Mouse (Mus musculus): Measurements from ENCODE around the gene Keap1. TPM values are rescaled to one million over a fixed set of nuclear protein-coding genes. Genes with fewer than 3 reads are reported as not detected.

Gene Keap1
- polyA plus RNA-seq, 1 experiment from 2014 or later: 46.7 TPM

DNA sequence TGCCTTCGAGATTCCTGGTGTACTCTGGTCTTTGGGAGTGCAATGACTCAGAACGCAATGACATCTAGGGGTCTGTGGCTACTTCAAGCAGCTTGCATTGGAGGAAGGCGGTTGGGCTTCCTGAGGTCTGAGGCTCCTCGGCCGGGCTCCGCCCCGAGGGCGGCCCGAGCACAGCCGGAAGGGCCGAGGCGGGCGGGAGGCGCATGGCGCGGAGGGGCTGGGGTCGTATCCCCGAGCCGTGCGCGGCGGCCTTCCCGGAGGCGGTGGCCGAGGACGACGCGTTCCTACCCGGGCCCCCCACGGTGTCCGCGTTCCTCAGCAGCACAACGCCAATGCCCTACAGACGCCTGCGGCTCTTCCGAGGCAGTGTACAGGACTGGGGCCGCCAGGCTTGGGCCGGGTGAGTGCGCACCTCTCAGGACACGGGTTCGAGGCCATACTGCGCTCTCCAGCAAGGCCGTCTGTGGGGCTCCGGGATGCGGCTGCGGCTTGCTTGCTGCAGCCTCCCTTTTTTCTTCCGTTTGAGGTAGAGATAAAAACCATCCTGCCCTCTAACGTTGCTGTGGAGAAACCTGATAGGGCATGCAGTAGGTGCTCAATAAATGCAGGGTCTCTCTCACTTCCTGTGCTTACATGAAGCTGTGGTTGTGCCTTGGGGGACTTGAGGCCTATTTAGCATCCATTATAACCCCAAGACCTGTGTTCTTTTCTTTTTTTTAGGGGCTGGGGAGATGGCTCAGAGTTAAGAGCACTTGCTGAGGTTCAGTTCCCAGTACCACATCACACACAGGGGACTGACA lies 57.5 kb downstream of the Keap1 start:
- H3K27me3 ChIP-seq (ENCODE audit: poor library complexity, severe bottlenecking): peaks cover 70% of the 10 kb centered on the region
- H3K4me1 ChIP-seq: peaks cover 40% of the 10 kb centered on the region
- 6% methylated on average over 48 of the region's 48 CpGs for WGBS
- no peaks in the 10 kb centered on the region for H3K9me3 ChIP-seq
- DNase-seq (ENCODE audit: extremely low spot score, low spot score): no peak
- H3K36me3 ChIP-seq (replicated peaks): no peaks in the 10 kb centered on the region
- peak overlapping the region; percentile 48; the same call in 1 of the 2 replicates for H3K27ac ChIP-seq
- peak overlapping the region; percentile 43 for H3K4me3 ChIP-seq

DNA sequence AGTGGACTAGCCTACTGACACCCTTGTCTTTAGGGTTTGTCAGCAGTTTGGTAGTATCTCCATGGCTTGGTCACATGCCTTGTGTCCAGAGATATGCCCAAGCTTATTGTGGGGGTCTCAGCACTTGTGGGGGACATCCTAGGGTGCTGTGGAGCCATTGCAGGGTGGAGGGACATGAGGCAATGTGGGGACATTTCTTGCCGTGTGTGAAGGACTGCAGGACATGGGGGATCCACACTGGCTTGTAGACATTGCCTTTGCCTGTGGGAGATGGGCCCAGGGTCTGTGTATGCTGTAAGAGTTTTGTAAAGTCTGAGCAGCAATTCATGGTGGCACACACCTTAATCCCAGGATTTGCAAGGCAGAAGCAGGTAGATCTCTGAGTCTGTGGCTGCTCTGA lies 58.3 kb downstream of the Keap1 start:
- DNase-seq (ENCODE audit: extremely low spot score, low spot score): no peak
- peaks cover 62% of the 10 kb centered on the region for H3K27me3 ChIP-seq (ENCODE audit: poor library complexity, severe bottlenecking)
- 69% methylated on average over 1 of the region's 1 CpGs for WGBS

DNA sequence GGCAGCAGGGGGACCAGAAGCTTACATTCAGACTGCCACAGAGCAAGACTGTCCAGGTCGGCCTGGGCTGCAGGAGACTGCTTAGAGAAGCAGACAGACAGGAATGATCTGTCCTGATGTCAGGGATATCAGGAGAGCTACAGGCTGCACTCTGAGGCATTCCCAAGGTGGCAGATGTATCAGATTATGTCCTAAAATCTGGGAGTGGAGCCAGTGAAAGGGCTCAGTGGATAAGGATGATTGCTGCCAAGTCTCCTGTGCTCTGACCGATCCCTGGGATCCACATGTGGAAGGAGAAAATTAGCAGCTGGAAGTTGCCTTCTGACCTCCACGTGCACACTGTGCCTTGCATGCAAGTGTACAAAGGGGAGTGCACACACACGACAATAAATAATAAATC lies 58.8 kb downstream of the Keap1 start:
- Histone ChIP-seq H3K4me3 (no peak overlapping the region), H3K4me1 (peaks cover 38% of the 10 kb centered on the region), H3K9me3 (no peaks in the 10 kb centered on the region), H3K27me3 (ENCODE audit: poor library complexity, severe bottlenecking) (peaks cover 58% of the 10 kb centered on the region), H3K36me3 (replicated peaks) (no peaks in the 10 kb centered on the region), H3K27ac (no peak overlapping the region)
- WGBS: 75% methylated on average over 4 of the region's 4 CpGs
- no peak for DNase-seq (ENCODE audit: extremely low spot score, low spot score)

More for the DNA sequence above, 58.3 kb downstream of the Keap1 start:
- Histone ChIP-seq H3K4me1 (peaks cover 40% of the 10 kb centered on the region), H3K4me3 (no peak overlapping the region), H3K9me3 (no peaks in the 10 kb centered on the region), H3K36me3 (replicated peaks) (no peaks in the 10 kb centered on the region), H3K27ac (no peak overlapping the region)

Other genes starting within 250 kb of the Keap1 start
- gene Mrpl4, start 236.6 kb downstream of the Keap1 start, polyA plus RNA-seq (2016; fragmentation: Nextera tagmentation; extraction: Ambion mirVana): 152 and 154 TPM in 2 replicates
- 4.1 and 5.8 TPM in 2 replicates for gene Icam1, start 223.4 kb downstream of the Keap1 start, polyA plus RNA-seq (2016; fragmentation: Nextera tagmentation; extraction: Ambion mirVana)
- 4.8 and 7.9 TPM in 2 replicates for gene Icam4, start 210.0 kb downstream of the Keap1 start, polyA plus RNA-seq (2016; fragmentation: Nextera tagmentation; extraction: Ambion mirVana)
- gene Icam5, start 207.3 kb downstream of the Keap1 start, polyA plus RNA-seq (2016; fragmentation: Nextera tagmentation; extraction: Ambion mirVana): 0.05 TPM in 1 of 2 replicates, not detected in the other
- gene Zglp1, start 172.3 kb downstream of the Keap1 start, polyA plus RNA-seq (2016; fragmentation: Nextera tagmentation; extraction: Ambion mirVana): 1.5 and 1.9 TPM in 2 replicates
- 0.50 and 0.82 TPM in 2 replicates for gene Gm49373, start 166.3 kb downstream of the Keap1 start, polyA plus RNA-seq (2016; fragmentation: Nextera tagmentation; extraction: Ambion mirVana)
- 60.9 and 61.7 TPM in 2 replicates for gene Fdx1l, start 165.7 kb downstream of the Keap1 start, polyA plus RNA-seq (2016; fragmentation: Nextera tagmentation; extraction: Ambion mirVana)
- 3.1 and 3.3 TPM in 2 replicates for gene Gm38431, start 147.4 kb downstream of the Keap1 start, polyA plus RNA-seq (2016; fragmentation: Nextera tagmentation; extraction: Ambion mirVana)
- gene Raver1, start 147.4 kb downstream of the Keap1 start, polyA plus RNA-seq (2016; fragmentation: Nextera tagmentation; extraction: Ambion mirVana): 94.3 and 103 TPM in 2 replicates
- gene Tyk2, start 108.1 kb downstream of the Keap1 start, polyA plus RNA-seq (2016; fragmentation: Nextera tagmentation; extraction: Ambion mirVana): 12.6 and 13.4 TPM in 2 replicates
- 351 and 371 TPM in 2 replicates for gene Cdc37, start 89.4 kb downstream of the Keap1 start, polyA plus RNA-seq (2016; fragmentation: Nextera tagmentation; extraction: Ambion mirVana)
- 3.8 and 4.3 TPM in 2 replicates for gene Pde4a, start 73.6 kb downstream of the Keap1 start, polyA plus RNA-seq (2016; fragmentation: Nextera tagmentation; extraction: Ambion mirVana)
- gene S1pr5, start 9.1 kb upstream of the Keap1 start, polyA plus RNA-seq (2016; fragmentation: Nextera tagmentation; extraction: Ambion mirVana): 0.07 and 0.10 TPM in 2 replicates
- gene Atg4d, start 25.9 kb upstream of the Keap1 start, polyA plus RNA-seq (2016; fragmentation: Nextera tagmentation; extraction: Ambion mirVana): 45.2 and 48.5 TPM in 2 replicates
- 18.3 and 18.8 TPM in 2 replicates for gene Kri1, start 48.6 kb upstream of the Keap1 start, polyA plus RNA-seq (2016; fragmentation: Nextera tagmentation; extraction: Ambion mirVana)
- gene Cdkn2d, start 52.0 kb upstream of the Keap1 start, polyA plus RNA-seq (2016; fragmentation: Nextera tagmentation; extraction: Ambion mirVana): 40.4 and 42.9 TPM in 2 replicates
- 6.3 and 8.5 TPM in 2 replicates for gene Ap1m2, start 73.0 kb upstream of the Keap1 start, polyA plus RNA-seq (2016; fragmentation: Nextera tagmentation; extraction: Ambion mirVana)
- 62.6 and 71.5 TPM in 2 replicates for gene Slc44a2, start 81.3 kb upstream of the Keap1 start, polyA plus RNA-seq (2016; fragmentation: Nextera tagmentation; extraction: Ambion mirVana)
- 328 and 336 TPM in 2 replicates for gene Ilf3, start 128.5 kb upstream of the Keap1 start, polyA plus RNA-seq (2016; fragmentation: Nextera tagmentation; extraction: Ambion mirVana)
- gene Qtrt1, start 172.5 kb upstream of the Keap1 start, polyA plus RNA-seq (2016; fragmentation: Nextera tagmentation; extraction: Ambion mirVana): 71.7 and 74.0 TPM in 2 replicates
- gene Dnm2, start 185.5 kb upstream of the Keap1 start, polyA plus RNA-seq (2016; fragmentation: Nextera tagmentation; extraction: Ambion mirVana): 65.9 and 66.3 TPM in 2 replicates

Data from forebrain, embryonic 10.5 days (tissue).